Mouse (Mus musculus) kidney, embryonic 14.5 days (tissue): ENCODE results near the gene Ankfn1. TPM values are rescaled to one million over a fixed set of nuclear protein-coding genes. Genes with fewer than 3 reads are reported as not detected.

Experiments used
- ATAC-seq: fragments of 200-750 bp; cut with Nextera tagmentation; 2 replicates; pipeline ENCODE4 v1.8.0; 2017; ENCODE audit warnings: moderate number of reproducible peaks, mild to moderate bottlenecking, moderate TSS enrichment, moderate library complexity; ENCODE audit not compliant: low FRiP score, low TSS enrichment
- H3K27ac ChIP-seq: fragments of 300-500 bp; sonication (generic); 2 replicates; pipeline ENCODE4 v1.5.1; 2014; ENCODE audit warnings: low read depth, mild to moderate bottlenecking, low read length, moderate library complexity, mixed read lengths
- H3K27me3 ChIP-seq: fragments of 300-500 bp; sonication (generic); 2 replicates; pipeline ENCODE4 v1.6.1; 2014; ENCODE audit warnings: mild to moderate bottlenecking, low read length; ENCODE audit not compliant: control insufficient read depth, insufficient read depth
- H3K36me3 ChIP-seq: fragments of 300-500 bp; sonication (generic); 2 replicates; pipeline ENCODE4 v1.6.1; 2014; ENCODE audit warnings: low read length, mixed read lengths; ENCODE audit not compliant: control insufficient read depth, insufficient read depth
- H3K4me1 ChIP-seq: fragments of 300-500 bp; sonication (generic); 2 replicates; pipeline ENCODE4 v1.6.1; 2014; ENCODE audit warnings: low read length, mixed read lengths; ENCODE audit not compliant: control insufficient read depth, insufficient read depth
- H3K4me2 ChIP-seq: fragments of 300-500 bp; sonication (generic); replicated peaks from 2 replicates; pipeline ENCODE4 v1.6.1; 2014; ENCODE audit warnings: low read depth, mild to moderate bottlenecking, low read length
- H3K4me3 ChIP-seq: fragments of 300-500 bp; sonication (generic); 2 replicates; pipeline ENCODE4 v1.5.1; 2014; ENCODE audit warnings: mild to moderate bottlenecking, low read length
- H3K9ac ChIP-seq: fragments of 300-500 bp; sonication (generic); 2 replicates; pipeline ENCODE4 v1.6.1; 2014; ENCODE audit warnings: low read depth, mild to moderate bottlenecking, low read length, moderate library complexity
- H3K9me3 ChIP-seq: fragments of 300-500 bp; sonication (generic); 2 replicates; pipeline ENCODE4 v1.6.1; 2016; ENCODE audit warnings: low read length; ENCODE audit not compliant: control insufficient read depth
- WGBS: fragments of 180-500 bp; shearing (Covaris S2); extraction: QIAGEN DNeasy Blood & Tissue Kit; methylation state at CpG from one replicate; pipeline ENCODE4 v1.1.7; 2014; 5-methylcytosine and 5-hydroxymethylcytosine counted together
- polyA plus RNA-seq: library from polyadenylated mRNA; unstranded; fragments of >200 nt; fragmentation: Nextera tagmentation; extraction: Ambion mirVana; gene quantifications from 2 replicates; pipeline ENCODE4 v1.2.1, GENCODE M21; 2014

The Ankfn1 gene
- polyA plus RNA-seq, 1 experiment from 2014 or later = not detected

DNA sequence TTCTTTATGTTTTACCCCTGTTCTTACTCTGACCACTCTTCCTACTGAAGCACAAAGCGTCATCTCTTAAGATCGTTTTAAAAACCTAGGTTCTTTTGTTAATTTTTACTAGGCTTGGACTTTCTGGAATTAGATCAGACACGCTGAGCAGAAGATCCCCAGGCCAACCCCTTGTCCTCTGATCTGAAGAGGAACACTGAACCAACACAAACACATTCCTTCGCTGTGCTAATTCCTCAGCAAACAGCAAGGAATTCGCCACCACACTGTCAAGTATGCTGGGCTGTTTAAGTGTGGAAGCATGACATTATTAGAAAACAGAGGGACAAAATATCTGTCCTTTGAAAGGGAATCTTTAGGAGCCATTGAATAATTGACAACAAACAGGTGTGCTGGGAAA is 300.5 kb downstream of the Ankfn1 start:
- Histone ChIP-seq H3K36me3 (no peaks in the 10 kb centered on the region), H3K27ac (no peak overlapping the region), H3K4me1 (no peaks in the 10 kb centered on the region), H3K4me3 (no peak overlapping the region), H3K9me3 (no peaks in the 10 kb centered on the region), H3K27me3 (no peaks in the 10 kb centered on the region), H3K4me2 (no peak overlapping the region), H3K9ac (no peak overlapping the region)
- no peak for ATAC-seq
- 55% methylated on average over 5 of the region's 5 CpGs for WGBS

DNA sequence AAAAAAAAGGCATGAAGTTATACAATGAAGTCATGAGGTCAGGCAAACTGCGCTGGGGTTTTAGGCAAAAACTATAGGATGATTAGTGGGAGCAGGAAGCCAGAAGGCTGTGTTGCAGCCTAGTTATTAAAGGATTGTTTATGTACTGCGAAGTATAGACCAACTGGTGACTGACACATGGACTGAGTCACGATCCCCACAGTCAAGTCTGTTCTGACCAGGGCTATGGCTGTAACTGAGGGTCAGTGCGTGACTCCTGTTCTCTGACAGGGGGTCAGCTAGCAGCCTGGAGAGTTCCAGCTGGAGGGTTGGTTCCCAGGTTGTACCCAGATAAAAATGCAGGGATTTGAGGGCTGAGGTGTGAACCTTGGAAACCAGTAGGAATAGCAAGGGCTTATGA is 301.4 kb downstream of the Ankfn1 start:
- H3K4me3 ChIP-seq = no peak overlapping the region
- no peak overlapping the region for H3K27ac ChIP-seq
- H3K4me1 ChIP-seq = no peaks in the 10 kb centered on the region
- H3K36me3 ChIP-seq = no peaks in the 10 kb centered on the region
- H3K27me3 ChIP-seq = no peaks in the 10 kb centered on the region
- H3K9me3 ChIP-seq = no peaks in the 10 kb centered on the region
- no peak overlapping the region for H3K9ac ChIP-seq
- H3K4me2 ChIP-seq = no peak overlapping the region
- WGBS = 52% methylated on average over 4 of the region's 4 CpGs
- ATAC-seq = no peak

DNA sequence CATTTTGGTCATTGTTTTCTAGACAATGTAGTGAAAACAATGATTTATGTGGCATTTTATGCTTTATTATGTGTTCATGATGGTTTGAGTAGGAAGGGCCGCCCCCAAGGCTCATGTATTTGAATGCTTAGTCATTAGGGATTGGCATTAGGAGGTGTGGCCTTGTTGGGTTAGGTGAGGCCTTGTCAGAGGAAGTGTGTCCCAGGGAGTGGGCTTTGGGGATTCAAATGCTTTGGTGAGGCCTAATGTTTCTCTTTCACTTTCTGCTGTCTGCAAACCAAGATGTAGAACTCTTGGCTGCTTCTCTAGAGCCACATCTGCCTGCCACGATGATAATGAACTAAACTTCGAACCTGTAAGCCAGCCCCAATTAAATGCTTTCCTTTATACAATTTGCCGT is 304.6 kb downstream of the Ankfn1 start:
- 93% methylated on average over 4 of the region's 4 CpGs for WGBS

DNA sequence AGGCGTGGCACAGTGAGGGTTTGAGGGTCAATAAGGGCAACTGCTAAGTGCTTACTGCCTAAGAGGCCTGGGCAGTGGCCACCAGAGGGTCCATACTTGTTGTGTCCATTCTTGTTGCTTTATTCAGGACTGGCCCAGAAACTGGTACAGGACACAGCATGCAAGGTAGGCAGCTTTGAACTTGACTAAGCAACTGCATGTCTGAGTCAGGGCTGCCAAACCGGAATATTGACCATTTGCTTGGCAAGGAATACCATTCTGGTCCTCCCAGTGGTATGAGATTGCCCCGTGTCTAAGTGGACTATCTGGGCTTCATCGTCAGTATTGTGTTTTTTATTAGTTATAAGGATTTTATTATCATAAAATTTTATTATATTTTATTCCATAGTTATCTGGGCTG is 312.1 kb downstream of the Ankfn1 start:
- H3K4me1 ChIP-seq = no peaks in the 10 kb centered on the region
- H3K27ac ChIP-seq = no peak overlapping the region
- no peaks in the 10 kb centered on the region for H3K27me3 ChIP-seq
- H3K4me2 ChIP-seq = no peak overlapping the region
- H3K9me3 ChIP-seq = no peaks in the 10 kb centered on the region
- H3K9ac ChIP-seq = no peak overlapping the region
- WGBS = 94% methylated on average over 4 of the region's 4 CpGs
- no peaks in the 10 kb centered on the region for H3K36me3 ChIP-seq
- ATAC-seq = no peak
- no peak overlapping the region for H3K4me3 ChIP-seq

More for the DNA sequence above, 304.6 kb downstream of the Ankfn1 start:
- H3K36me3 ChIP-seq = no peaks in the 10 kb centered on the region
- H3K9ac ChIP-seq = no peak overlapping the region
- H3K4me1 ChIP-seq = no peaks in the 10 kb centered on the region
- no peaks in the 10 kb centered on the region for H3K27me3 ChIP-seq
- H3K27ac ChIP-seq = no peak overlapping the region
- H3K9me3 ChIP-seq = no peaks in the 10 kb centered on the region
- no peak overlapping the region for H3K4me2 ChIP-seq
- no peak overlapping the region for H3K4me3 ChIP-seq
- ATAC-seq = no peak

DNA sequence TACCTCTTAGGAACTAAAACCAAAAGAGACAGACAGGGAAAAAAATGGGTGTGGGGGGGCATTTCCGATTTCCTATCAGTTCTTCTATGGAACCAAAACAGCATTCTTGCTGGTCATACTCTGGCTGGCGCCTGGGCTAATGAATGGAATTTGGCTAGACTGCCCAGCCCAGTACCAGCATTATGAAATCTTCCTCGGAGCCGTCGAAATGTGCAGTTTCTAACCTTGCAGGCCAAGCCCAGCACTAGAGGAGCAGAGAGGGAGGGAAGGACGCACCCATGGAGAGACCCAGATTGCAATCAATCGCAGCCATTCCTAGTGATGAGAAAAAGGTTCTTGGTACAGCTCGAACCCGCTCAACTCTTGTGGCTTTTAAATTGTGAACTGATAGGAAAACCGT is 315.2 kb downstream of the Ankfn1 start:
- WGBS = 89% methylated on average over 10 of the region's 10 CpGs
- ATAC-seq = no peak
- Histone ChIP-seq H3K4me1 (no peaks in the 10 kb centered on the region), H3K4me2 (no peak overlapping the region), H3K27me3 (no peaks in the 10 kb centered on the region), H3K4me3 (no peak overlapping the region), H3K36me3 (no peaks in the 10 kb centered on the region), H3K27ac (no peak overlapping the region), H3K9me3 (no peaks in the 10 kb centered on the region), H3K9ac (no peak overlapping the region)

DNA sequence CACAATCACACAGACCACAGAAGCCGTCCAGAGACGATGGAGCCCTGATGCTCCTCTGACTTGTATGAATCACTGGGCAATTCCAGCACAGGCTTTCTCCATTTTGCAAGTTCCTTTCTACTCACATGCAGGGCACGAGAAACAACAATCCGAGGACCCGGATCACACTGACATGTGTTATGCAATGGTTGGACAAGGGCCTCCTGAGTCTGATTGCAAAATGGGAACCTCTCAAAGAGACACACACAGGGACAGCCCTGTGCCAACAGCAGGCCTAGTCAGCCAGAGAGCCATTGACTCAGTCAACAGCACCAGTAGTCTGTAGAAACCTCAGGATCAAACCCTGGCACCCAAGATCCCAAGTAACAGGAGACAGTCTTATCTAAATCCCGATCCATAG is 318.0 kb downstream of the Ankfn1 start:
- H3K27ac ChIP-seq = no peak overlapping the region
- 96% methylated on average over 6 of the region's 6 CpGs for WGBS
- no peak for ATAC-seq

DNA sequence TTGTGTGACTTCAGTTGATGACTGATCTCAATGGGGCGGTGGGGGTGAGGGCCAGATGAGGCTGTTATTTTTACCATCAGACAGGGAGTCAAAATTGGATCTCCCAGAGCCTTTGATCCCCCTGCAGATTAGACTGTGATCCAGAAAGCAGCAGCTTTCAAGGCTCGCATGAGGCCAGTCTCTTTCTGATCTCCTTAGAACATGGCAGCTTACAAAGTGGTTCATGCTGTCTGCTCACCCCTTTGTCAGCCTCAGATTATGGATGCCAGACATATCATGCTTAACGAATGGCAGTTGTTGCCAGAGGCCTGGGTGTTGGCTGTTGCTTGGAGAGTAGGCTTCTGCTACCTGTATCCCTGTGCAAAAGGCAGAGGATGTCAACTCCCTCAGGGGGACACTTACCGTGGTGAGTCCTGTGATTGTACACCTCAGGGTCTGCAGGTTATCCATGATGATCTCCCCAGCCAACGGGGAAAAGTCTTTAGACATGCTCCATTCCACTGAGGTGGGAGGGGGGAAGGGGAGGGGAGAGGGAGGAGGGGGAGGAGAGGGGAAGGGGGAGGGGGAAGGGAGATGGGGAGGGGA is 321.7 kb downstream of the Ankfn1 start:
- H3K27ac ChIP-seq = no peak overlapping the region
- H3K9me3 ChIP-seq = no peaks in the 10 kb centered on the region
- no peaks in the 10 kb centered on the region for H3K27me3 ChIP-seq
- 39% methylated on average over 5 of the region's 5 CpGs for WGBS
- H3K4me3 ChIP-seq = no peak overlapping the region
- no peaks in the 10 kb centered on the region for H3K36me3 ChIP-seq
- no peak overlapping the region for H3K4me2 ChIP-seq
- H3K9ac ChIP-seq = no peak overlapping the region
- no peaks in the 10 kb centered on the region for H3K4me1 ChIP-seq
- no peak for ATAC-seq

More for the DNA sequence above, 318.0 kb downstream of the Ankfn1 start:
- Histone ChIP-seq H3K4me3 (no peak overlapping the region), H3K27me3 (no peaks in the 10 kb centered on the region), H3K4me1 (no peaks in the 10 kb centered on the region), H3K36me3 (no peaks in the 10 kb centered on the region), H3K4me2 (no peak overlapping the region), H3K9ac (no peak overlapping the region), H3K9me3 (no peaks in the 10 kb centered on the region)

DNA sequence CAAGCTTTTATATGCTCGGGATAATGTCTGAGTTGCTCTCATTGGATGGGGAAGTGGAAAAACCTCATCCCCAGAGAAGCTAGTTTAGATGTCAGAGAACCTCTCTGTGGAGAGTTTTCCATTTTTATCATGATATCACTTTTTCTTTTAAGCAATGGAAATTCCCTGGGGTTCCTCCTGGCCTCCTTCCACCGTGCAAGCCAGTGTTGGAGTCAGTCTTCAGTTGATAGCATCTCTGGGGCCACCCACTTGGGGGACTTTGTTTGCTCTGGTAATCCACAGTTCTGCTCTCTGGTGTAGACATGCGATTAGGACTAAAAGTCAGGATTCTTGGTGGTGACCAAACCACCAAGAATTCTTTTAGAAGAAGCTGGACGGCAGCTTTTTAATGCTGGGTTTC is 322.8 kb downstream of the Ankfn1 start:
- H3K27ac ChIP-seq = no peak overlapping the region
- H3K4me2 ChIP-seq = no peak overlapping the region
- no peak for ATAC-seq
- no peaks in the 10 kb centered on the region for H3K9me3 ChIP-seq
- H3K4me1 ChIP-seq = no peaks in the 10 kb centered on the region
- H3K4me3 ChIP-seq = no peak overlapping the region
- H3K9ac ChIP-seq = no peak overlapping the region
- 70% methylated on average over 4 of the region's 4 CpGs for WGBS
- H3K36me3 ChIP-seq = no peaks in the 10 kb centered on the region
- H3K27me3 ChIP-seq = no peaks in the 10 kb centered on the region

DNA sequence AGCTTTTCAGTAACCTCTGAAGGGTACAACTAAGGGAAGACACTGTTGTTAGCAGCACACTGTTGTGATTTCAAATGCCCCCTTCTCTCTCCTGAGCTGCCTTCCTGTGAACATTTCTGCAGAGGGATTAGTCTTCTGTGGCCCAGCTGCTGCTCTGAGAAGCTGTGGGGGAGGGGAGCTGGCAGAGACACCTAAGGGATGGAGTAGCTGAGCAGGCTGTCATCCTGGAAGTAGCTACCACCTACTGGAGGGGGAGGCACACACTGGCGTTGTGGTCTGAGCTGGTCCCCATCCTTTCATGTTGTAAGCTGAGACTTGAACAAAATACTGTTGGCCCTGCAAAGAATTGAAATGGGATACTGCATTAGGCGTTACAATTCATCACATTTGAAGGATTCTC is 324.6 kb downstream of the Ankfn1 start:
- Histone ChIP-seq H3K36me3 (no peaks in the 10 kb centered on the region), H3K27ac (no peak overlapping the region), H3K4me2 (no peak overlapping the region), H3K4me1 (0 out of 2 replicates have a peak, but pooled peaks cover under 1% of the 10 kb centered on the region), H3K9ac (no peak overlapping the region), H3K4me3 (no peak overlapping the region), H3K27me3 (no peaks in the 10 kb centered on the region), H3K9me3 (no peaks in the 10 kb centered on the region)
- WGBS = 7% methylated on average over 2 of the region's 2 CpGs
- ATAC-seq = peak; percentile 85
